Mouse (Mus musculus) retina, embryonic 14.5 days (tissue): ENCODE results near the gene Foxn2.
A peak's percentile ranks its signal among the peaks of the same experiment; 100 is the strongest.
"Not testable (repeated sequence)": the region's sequence is repeated elsewhere in the genome, so short reads cannot be mapped to it uniquely, and the experiment has no call there.

ENCODE experiments used
- DNase-seq: peaks from one replicate; pipeline ENCODE4 v3.0.0-alpha.2; 2015; ENCODE audit warnings: low spot score

Foxn2 gene

GRCm38 (mm10) chr17:88441432-88442174, 1.1 kb downstream of the Foxn2 start:
- DNase-seq = peak; percentile 80

GRCm38 (mm10) chr17:88442661-88443060, 2.1 kb downstream of the Foxn2 start:
- no peak for DNase-seq

GRCm38 (mm10) chr17:88443186-88443585, 2.7 kb downstream of the Foxn2 start:
- no peak for DNase-seq

DNA sequence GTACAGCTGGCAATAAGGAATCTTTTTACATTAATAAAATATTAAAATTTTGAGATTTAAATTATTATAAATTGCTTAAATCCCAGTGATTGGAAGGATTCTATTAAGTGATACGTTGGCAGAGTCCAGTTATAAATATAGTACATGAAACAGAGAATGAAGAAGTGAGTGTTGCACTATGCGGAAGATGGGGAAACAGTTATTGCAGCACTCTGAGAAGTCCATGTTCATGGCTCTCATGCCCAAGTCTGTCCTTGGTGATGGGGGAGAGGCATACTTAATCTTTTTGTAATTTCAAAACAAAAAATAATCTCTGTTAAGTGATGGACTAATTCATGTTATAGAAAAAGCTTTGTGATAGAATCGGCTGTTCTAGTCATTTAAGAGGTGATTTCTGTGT, 17.6 kb downstream of the Foxn2 start:
- DNase-seq = no peak

GRCm38 (mm10) chr17:88459516-88459915, 19.0 kb downstream of the Foxn2 start:
- DNase-seq = no peak

GRCm38 (mm10) chr17:88459916-88460901, 19.7 kb downstream of the Foxn2 start:
- no peak for DNase-seq

- DNase-seq = no peak
Measured at GRCm38 (mm10) chr17:88462658-88463057, 22.1 kb downstream of the Foxn2 start.

- no peak for DNase-seq
Measured at GRCm38 (mm10) chr17:88466591-88466990, 26.1 kb downstream of the Foxn2 start.

- DNase-seq = no peak
Measured at GRCm38 (mm10) chr17:88467696-88468095, 27.2 kb downstream of the Foxn2 start.

DNA sequence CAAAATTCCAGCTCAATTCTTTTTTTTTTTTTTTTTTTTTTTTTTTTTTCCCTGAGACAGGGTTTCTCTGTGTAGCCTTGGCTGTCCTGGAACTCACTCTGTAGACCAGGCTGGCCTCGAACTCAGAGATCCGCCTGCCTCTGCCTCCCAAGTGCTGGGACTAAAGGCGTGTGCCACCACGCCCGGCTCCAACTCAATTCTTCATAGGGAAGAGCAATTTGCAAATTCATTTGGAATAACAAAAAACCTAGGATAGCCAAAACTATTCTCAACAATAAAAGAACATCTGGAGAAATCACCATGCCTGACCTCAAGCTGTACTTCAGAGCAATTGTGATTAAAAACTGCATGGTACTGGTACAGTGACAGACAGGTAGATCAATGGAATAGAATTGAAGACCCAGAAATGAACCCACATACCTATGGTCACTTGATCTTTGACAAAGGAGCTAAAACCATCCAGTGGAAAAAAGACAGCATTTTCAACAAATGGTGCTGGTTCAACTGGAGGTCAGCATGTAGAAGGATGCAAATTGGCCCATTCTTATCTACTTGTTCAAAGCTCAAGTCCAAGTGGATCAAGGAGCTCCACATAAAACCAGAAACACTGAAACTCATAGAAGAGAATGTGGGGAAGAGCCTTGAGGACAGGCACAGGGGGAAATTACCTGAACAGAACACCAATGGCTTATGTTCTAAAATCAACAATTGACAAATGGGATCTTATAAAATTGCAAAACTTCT, 28.3 kb downstream of the Foxn2 start:
- not testable (repeated sequence) for DNase-seq

DNA sequence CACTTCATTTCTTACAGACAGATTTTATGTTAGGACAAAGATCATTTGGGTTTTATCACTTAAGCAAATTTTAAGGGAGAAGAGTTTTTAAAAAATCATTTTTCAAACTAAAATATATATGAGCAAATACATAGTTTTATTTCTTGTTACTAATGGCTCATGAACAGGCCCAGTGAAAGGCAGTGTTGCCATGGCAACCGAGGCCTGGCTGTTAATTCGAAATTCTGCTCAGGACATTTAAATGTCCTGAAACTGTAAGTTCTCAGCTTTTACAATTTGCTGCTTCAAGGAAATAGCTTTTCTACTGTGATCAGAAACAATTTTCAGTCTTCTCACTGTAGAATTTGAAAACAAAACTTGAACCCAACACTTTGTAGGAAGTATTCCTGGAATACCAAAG, 33.3 kb downstream of the Foxn2 start:
- DNase-seq = peak; percentile 20

DNA sequence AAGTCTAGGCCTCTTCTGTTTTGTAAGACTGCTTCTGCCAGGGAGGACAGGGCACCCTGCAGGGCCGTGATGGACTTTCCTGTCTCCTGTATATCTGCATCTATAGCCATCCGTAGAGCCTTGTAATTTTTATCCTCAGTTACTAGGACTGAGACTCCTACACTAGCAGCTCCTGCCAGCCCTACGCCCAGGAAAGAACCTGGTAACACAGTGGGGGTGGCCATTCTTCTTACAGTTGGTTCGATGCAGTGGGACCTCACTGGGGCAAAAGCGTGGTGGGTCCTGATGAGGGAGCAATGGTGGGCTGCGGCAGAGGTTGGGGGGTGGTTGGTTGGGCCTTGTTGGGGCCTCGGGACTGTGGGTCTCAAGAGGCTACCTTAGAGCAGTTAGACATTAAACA, 36.7 kb downstream of the Foxn2 start:
- no peak for DNase-seq

- no peak for DNase-seq
Measured at GRCm38 (mm10) chr17:88477699-88478098, 37.2 kb downstream of the Foxn2 start.

DNA sequence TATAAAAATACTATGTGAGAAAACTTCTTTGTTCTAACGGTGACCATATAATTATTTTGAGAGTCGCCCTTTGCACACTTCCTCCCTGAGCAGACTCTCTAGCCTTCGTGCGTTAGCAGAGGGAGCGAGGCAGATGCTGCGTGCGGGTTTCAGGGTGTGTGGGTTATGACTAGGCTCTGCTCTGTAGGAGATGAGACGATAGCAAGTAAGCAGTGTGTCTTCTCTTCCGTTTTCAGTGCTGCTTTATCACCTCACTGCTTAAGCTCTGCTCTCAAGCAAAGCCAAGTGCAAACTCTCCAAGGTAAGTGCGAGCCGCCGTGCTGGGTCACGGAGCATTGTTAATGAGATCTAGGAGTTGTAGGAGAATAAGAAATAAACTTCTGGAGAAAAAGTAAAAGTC, 38.5 kb downstream of the Foxn2 start:
- DNase-seq = no peak

DNA sequence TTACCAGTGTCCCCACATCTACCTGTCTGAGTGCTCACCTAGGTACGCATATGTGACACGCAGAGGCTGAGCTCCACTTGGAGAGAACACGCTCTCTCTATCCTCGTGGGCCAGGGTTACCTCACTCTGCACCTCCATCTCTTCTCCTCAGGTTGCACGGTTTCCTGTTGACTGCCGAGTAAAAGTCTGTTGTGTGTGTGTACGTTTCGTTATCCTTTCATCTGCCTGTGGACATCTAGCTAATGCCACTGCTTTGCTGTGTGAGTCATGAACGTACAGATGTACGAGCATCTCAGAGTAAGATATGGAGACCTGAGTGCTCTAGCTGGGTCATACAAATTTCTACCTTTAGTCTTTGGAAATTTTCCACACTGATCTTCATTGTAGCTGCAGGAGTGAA, 39.9 kb downstream of the Foxn2 start:
- DNase-seq = no peak

DNA sequence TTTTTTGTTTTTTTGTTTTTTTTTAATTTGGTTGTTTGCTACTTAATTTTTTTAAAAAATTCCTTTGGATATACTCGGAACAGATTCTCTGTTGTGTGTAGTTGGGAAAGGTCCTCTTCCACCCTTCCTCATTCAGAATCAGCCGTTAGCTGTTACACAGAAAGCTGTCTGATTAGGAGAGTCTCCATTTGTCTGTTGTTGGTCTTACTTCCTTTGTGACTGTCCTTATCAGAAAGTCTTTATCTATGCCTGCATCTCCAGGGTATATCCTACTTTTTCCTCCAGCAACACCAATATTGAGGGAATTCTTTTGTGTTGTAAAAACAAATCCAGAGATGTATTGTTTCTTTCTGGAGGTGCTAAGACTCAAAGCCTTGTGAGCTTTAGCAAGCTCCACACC, 40.6 kb downstream of the Foxn2 start:
- no peak for DNase-seq

DNA sequence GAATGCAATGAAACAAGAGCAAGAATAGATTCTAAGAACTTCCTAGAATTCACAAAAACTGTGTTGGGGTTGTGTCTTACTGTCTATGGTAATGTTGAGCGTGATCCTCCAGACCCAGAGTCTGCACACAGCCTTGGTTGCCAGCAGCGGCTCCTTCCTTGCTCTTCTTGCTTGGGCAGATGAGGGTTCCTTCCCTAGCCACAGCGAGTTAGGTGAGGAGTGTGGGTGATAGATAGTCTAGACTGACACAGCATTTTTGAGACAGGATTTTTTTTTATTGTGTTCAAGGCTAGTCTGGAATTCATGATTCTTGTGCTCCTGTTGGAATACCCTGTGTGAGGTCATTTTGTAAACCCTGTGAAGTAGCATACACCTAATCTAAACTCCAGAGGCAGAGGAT, 41.1 kb downstream of the Foxn2 start:
- DNase-seq = no peak

- DNase-seq = no peak
Measured at GRCm38 (mm10) chr17:88484539-88484938, 44.0 kb downstream of the Foxn2 start.

GRCm38 (mm10) chr17:88484951-88485350, 44.4 kb downstream of the Foxn2 start:
- DNase-seq = no peak

GRCm38 (mm10) chr17:88490546-88490945, 50.0 kb downstream of the Foxn2 start:
- DNase-seq = no peak

DNA sequence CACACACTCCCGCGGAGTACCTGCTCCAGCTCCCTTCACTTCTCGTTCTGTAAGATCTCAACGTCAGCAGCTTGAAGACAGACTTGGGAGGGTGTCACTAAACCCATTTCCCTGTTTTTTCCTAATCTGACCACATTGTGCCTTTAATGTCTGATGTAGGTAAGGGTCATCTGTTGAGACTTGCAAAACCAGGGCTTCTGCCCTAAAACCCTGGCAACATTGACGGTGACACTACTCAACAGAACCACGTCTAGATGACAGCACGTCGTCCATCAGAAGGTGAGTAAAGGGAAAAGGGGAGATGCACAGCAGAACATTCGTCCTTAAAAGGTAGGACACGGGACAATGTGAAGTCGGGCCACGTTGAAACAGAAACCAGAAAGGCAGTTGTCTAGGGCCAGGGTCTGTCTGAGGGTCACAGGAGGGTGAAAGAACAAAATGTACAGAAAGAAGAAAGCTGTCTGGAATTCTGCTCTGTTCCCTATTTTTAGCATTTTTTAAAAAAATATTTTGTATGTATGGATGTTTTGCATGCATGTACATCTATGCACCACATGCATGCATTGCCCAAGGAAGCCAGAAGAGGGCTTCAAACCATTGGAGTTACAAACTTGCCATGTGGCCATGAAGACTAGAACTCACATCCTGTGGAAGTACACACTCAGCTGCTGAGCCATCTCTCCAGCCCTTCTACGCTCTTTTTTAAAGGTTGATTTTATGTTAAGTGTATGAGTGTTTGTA, 51.0 kb downstream of the Foxn2 start:
- DNase-seq = peak; percentile 17

- no peak for DNase-seq
Measured at GRCm38 (mm10) chr17:88492107-88492460, 51.6 kb downstream of the Foxn2 start.
